Mouse (Mus musculus) lung, embryonic 15.5 days (tissue): Measurements from ENCODE around the gene Xylb. TPM values are rescaled to one million over a fixed set of nuclear protein-coding genes. Genes with fewer than 3 reads are reported as not detected.

Experiments used
- ATAC-seq: fragments of 200-750 bp; cut with Nextera tagmentation; 2 replicates; pipeline ENCODE4 v1.8.0; 2017; ENCODE audit warnings: moderate number of reproducible peaks, borderline replicate concordance; ENCODE audit not compliant: low FRiP score, low TSS enrichment; ENCODE audit errors: extremely low read depth
- H3K27ac ChIP-seq: fragments of 300-500 bp; sonication (generic); 2 replicates; pipeline ENCODE4 v1.5.1; 2015; ENCODE audit warnings: moderate library complexity, mild to moderate bottlenecking, inconsistent platforms
- H3K27me3 ChIP-seq: fragments of 300-500 bp; sonication (generic); 2 replicates; pipeline ENCODE4 v1.6.1; 2015; ENCODE audit warnings: inconsistent platforms
- H3K36me3 ChIP-seq: fragments of 300-500 bp; sonication (generic); 2 replicates; pipeline ENCODE4 v1.6.1; 2015; ENCODE audit warnings: inconsistent platforms
- H3K4me1 ChIP-seq: fragments of 300-500 bp; sonication (generic); 2 replicates; pipeline ENCODE4 v1.6.1; 2015; ENCODE audit warnings: inconsistent platforms
- H3K4me2 ChIP-seq: fragments of 300-500 bp; sonication (generic); 2 replicates; pipeline ENCODE4 v1.6.1; 2015; ENCODE audit warnings: inconsistent platforms, mild to moderate bottlenecking, moderate library complexity
- H3K4me3 ChIP-seq: fragments of 300-500 bp; sonication (generic); 2 replicates; pipeline ENCODE4 v1.5.1; 2015; ENCODE audit warnings: mild to moderate bottlenecking, inconsistent platforms
- H3K9ac ChIP-seq: fragments of 300-500 bp; sonication (generic); 2 replicates; pipeline ENCODE4 v1.6.1; 2015; ENCODE audit warnings: inconsistent platforms
- H3K9me3 ChIP-seq: fragments of 300-500 bp; sonication (generic); 2 replicates; pipeline ENCODE4 v1.6.1; 2016; ENCODE audit warnings: inconsistent platforms
- WGBS: fragments of 180-500 bp; shearing (Covaris S2); methylation state at CpG from one replicate; pipeline ENCODE4 v1.1.7; 2015; 5-methylcytosine and 5-hydroxymethylcytosine counted together
- polyA plus RNA-seq: library from polyadenylated mRNA; unstranded; fragments of >200 nt; fragmentation: Nextera tagmentation; extraction: Ambion mirVana; gene quantifications from 2 replicates; pipeline ENCODE4 v1.2.1, GENCODE M21; 2015

The Xylb gene
- polyA plus RNA-seq, 1 experiment from 2014 or later, result 4.9 TPM

DNA sequence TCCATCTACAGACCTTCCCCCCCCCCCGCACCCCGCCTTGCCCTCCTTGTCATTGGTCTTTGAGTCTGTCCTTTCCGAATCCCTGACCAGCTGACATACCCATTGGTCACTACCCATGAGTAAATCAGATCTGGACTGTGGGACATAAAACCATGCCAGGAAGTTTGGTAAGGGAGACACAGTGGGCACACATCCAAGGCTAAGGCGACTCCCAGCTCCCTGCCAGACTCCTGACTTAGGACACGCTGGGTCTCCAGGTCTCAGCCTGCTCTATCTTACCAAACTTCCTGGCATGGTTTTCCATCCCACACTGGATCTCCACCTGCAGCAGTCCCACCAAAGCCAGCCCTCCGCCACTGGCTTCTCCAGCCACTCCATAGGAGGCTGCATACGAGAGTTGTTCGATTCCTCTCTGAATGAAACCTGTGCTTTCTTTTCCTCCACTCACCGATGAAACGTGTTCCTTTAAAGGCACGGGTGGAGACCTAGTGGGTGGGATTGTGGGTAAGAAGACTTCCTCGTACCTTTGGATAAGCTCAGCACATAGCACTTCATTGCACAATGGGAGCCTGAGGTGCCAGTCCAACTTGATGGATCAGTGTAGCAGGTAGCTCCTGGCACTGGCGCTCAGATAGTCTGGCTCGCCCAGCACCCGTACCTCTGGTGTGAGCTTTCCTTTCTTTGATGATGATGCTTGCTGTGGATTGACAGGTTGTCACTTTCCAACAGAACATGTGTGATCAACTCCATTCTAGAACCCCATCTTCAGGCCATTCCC, 26.8 kb upstream of the Xylb start:
- Histone ChIP-seq H3K4me1 (peaks cover 11% of the 10 kb centered on the region), H3K36me3 (no peaks in the 10 kb centered on the region), H3K27ac (no peak overlapping the region), H3K9ac (no peak overlapping the region), H3K4me2 (no peak overlapping the region), H3K4me3 (no peak overlapping the region), H3K9me3 (no peaks in the 10 kb centered on the region), H3K27me3 (no peaks in the 10 kb centered on the region)
- ATAC-seq, result no peak
- WGBS, result 83% methylated on average over 15 of the region's 15 CpGs

- Histone ChIP-seq H3K4me1 (peaks cover 21% of the 10 kb centered on the region), H3K4me3 (no peak overlapping the region), H3K9ac (no peak overlapping the region), H3K4me2 (0 out of 2 replicates have a peak overlapping the region, but pooled peaks have one; percentile 14), H3K36me3 (peaks cover 13% of the 10 kb centered on the region), H3K27ac (peak overlapping the region; percentile 48), H3K27me3 (no peaks in the 10 kb centered on the region), H3K9me3 (no peaks in the 10 kb centered on the region)
- 30% methylated on average over 10 of the region's 10 CpGs for WGBS
- ATAC-seq, result peak; percentile 50; the same call in 1 of the 2 replicates
Observed at GRCm38 (mm10) chr9:119334324-119334723, 22.9 kb upstream of the Xylb start.

- H3K36me3 ChIP-seq, result peaks cover 13% of the 10 kb centered on the region
- no peaks in the 10 kb centered on the region for H3K9me3 ChIP-seq
- peaks cover 24% of the 10 kb centered on the region for H3K4me1 ChIP-seq
- H3K4me3 ChIP-seq, result no peak overlapping the region
- ATAC-seq, result no peak
- 86% methylated on average over 2 of the region's 2 CpGs for WGBS
- no peaks in the 10 kb centered on the region for H3K27me3 ChIP-seq
- peak overlapping the region; percentile 48; the same call in 1 of the 2 replicates for H3K27ac ChIP-seq
- H3K4me2 ChIP-seq, result no peak overlapping the region
- H3K9ac ChIP-seq, result no peak overlapping the region
Observed at GRCm38 (mm10) chr9:119334834-119335233, 22.3 kb upstream of the Xylb start.

- Histone ChIP-seq H3K27me3 (no peaks in the 10 kb centered on the region), H3K36me3 (peaks cover 13% of the 10 kb centered on the region), H3K4me3 (no peak overlapping the region), H3K4me1 (peaks cover 30% of the 10 kb centered on the region), H3K27ac (no peak overlapping the region), H3K9ac (no peak overlapping the region), H3K4me2 (no peak overlapping the region), H3K9me3 (no peaks in the 10 kb centered on the region)
- WGBS, result 79% methylated on average over 4 of the region's 4 CpGs
- no peak for ATAC-seq
Observed at GRCm38 (mm10) chr9:119335571-119335970, 21.6 kb upstream of the Xylb start.

GRCm38 (mm10) chr9:119337842-119338241, 19.3 kb upstream of the Xylb start:
- no peaks in the 10 kb centered on the region for H3K27me3 ChIP-seq
- no peak overlapping the region for H3K9ac ChIP-seq
- H3K4me1 ChIP-seq, result peaks cover 42% of the 10 kb centered on the region
- no peak overlapping the region for H3K4me3 ChIP-seq
- 92% methylated on average over 14 of the region's 14 CpGs for WGBS
- no peak for ATAC-seq
- no peaks in the 10 kb centered on the region for H3K9me3 ChIP-seq
- no peak overlapping the region for H3K4me2 ChIP-seq
- H3K27ac ChIP-seq, result no peak overlapping the region
- H3K36me3 ChIP-seq, result peaks cover 13% of the 10 kb centered on the region

GRCm38 (mm10) chr9:119338350-119338749, 18.8 kb upstream of the Xylb start:
- Histone ChIP-seq H3K9ac (no peak overlapping the region), H3K4me1 (peaks cover 43% of the 10 kb centered on the region), H3K4me2 (no peak overlapping the region), H3K27ac (no peak overlapping the region), H3K36me3 (peaks cover 15% of the 10 kb centered on the region), H3K9me3 (no peaks in the 10 kb centered on the region), H3K27me3 (no peaks in the 10 kb centered on the region), H3K4me3 (no peak overlapping the region)
- WGBS, result 83% methylated on average over 3 of the region's 3 CpGs
- ATAC-seq, result no peak

- peaks cover 39% of the 10 kb centered on the region for H3K4me1 ChIP-seq
- WGBS, result 39% methylated on average over 7 of the region's 7 CpGs
- H3K27me3 ChIP-seq, result no peaks in the 10 kb centered on the region
- no peaks in the 10 kb centered on the region for H3K9me3 ChIP-seq
- peak overlapping the region; percentile 80; the same call in 1 of the 2 replicates for H3K9ac ChIP-seq
- no peak overlapping the region for H3K27ac ChIP-seq
- H3K4me2 ChIP-seq, result peak overlapping the region; percentile 86
- ATAC-seq, result no peak
- peak overlapping the region; percentile 66 for H3K4me3 ChIP-seq
- peaks cover 22% of the 10 kb centered on the region for H3K36me3 ChIP-seq
Observed at GRCm38 (mm10) chr9:119339106-119339505, 18.1 kb upstream of the Xylb start.

DNA sequence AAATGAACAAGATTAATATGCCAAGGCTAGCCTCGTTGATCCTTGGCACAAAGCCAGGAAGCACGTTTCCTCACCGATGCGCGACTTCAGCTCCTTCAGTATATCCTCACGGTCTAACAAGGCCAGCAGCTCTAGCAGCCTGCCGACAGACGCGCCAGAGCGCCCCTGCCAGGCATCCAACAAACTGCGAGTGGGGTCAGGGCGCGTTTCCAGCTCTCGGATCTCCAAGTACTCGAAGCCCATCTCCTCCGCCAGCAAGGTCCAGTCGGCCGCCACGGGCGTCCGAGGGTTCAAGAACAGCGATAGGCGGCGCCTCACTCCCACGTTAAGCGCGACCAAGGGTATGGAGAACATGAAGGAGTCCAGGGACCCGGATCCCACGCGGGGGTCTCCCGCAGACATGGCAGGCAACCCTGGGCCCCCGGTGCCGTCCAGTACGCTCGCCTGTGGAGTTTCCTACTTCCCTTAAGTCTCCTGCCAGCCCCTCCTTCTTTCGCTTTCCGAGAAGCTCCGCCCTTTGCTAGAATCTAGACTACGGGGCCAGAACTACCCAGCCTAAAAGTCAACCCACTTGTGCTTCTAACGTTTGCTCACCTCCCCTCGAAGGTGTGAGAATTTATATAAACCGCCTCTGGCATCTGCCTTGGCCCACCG, 17.5 kb upstream of the Xylb start, which contains the start of gene Acaa1a:
Gene Acaa1a (plus strand): TSS at position 119 of the 654 bp plus-strand sequence.
- H3K4me1 ChIP-seq, result peaks cover 33% of the 10 kb centered on the region
- peak within 1 kb of the TSS; percentile 66 for H3K4me3 ChIP-seq
- no peak for ATAC-seq
- H3K27ac ChIP-seq, result peak within 1 kb of the TSS; percentile 94
- H3K9me3 ChIP-seq, result no peaks in the 10 kb centered on the region
- peak within 1 kb of the TSS; percentile 86 for H3K4me2 ChIP-seq
- WGBS, result under 1% methylated on average over 43 of the region's 43 CpGs
- H3K36me3 ChIP-seq, result peaks cover 27% of the 10 kb centered on the region
- H3K9ac ChIP-seq, result peak within 1 kb of the TSS; percentile 80
- H3K27me3 ChIP-seq, result no peaks in the 10 kb centered on the region

DNA sequence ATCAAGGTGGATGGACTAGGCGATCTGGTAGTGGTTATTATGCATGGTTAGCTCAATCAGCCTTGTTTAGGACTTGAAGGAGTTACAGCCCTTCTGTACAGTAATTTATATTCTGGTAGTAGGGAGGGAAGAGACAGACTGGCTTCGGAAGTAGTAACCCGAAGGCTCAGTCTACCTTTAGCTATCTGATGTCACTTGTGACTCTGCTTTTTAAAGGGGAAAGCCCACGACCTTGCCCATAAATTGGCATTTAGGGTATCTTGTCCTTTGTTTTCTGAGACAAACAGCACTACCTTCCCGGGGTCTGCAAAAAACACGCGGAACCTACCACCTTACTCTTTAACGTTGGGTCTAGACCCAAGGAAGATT, 17.0 kb upstream of the Xylb start:
- peaks cover 32% of the 10 kb centered on the region for H3K4me1 ChIP-seq
- WGBS, result 2% methylated on average over 8 of the region's 8 CpGs
- ATAC-seq, result no peak

DNA sequence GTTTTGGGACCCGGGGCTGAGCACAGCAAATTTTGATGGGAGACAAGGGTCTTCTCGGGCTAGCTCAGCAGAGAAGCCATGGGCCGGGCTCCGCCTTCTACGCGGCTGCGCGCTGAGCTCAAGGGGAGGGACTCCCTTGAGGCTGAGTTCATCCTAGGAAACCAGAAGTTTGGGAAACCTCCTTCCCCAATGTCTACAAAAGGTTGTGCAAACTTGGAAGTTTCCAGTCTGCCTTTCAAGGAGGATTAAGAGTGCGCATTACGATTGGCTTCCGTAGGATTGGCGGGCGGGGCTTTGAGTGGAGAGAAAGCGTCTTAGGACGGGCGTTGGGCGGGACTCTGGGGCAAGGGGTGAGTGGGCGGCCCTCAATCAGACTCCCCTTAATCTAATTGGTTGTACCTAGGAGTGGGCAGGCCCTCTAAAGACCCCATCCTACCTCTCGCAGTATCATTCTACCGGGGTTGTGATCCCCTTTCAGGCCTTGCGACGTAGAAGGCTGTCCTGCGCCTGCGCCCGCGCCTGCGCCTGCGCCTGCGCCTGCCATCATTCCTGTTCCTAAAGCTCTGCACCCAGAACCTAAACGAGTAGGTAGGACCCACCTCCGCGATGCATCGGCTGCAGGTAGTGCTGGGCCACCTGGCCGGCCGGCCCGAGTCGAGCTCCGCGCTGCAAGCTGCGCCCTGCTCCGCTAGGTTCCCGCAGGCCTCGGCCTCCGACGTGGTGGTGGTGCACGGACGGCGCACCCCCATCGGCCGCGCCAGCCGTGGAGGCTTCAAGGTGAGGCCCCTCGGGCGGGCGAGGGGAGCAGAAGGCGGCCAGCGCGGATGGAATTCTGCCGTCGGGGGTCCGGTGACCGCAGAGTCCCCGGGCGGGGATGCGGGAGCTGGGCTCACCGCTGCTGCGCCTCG, 16.0 kb upstream of the Xylb start, which contains the start of gene Myd88:
Gene Myd88 (minus strand): TSS at position 503 of the 908 bp plus-strand sequence.
- Histone ChIP-seq H3K4me1 (peaks cover 32% of the 10 kb centered on the region), H3K27me3 (no peaks in the 10 kb centered on the region), H3K27ac (peak within 1 kb of the TSS; percentile 94), H3K4me3 (peak within 1 kb of the TSS; percentile 66), H3K36me3 (peaks cover 42% of the 10 kb centered on the region), H3K4me2 (peak within 1 kb of the TSS; percentile 86), H3K9me3 (no peaks in the 10 kb centered on the region), H3K9ac (peak within 1 kb of the TSS; percentile 80)
- WGBS, result under 1% methylated on average over 68 of the region's 68 CpGs
- peak; percentile 98 for ATAC-seq

More for the DNA sequence above, 17.0 kb upstream of the Xylb start:
- no peaks in the 10 kb centered on the region for H3K27me3 ChIP-seq
- H3K9me3 ChIP-seq, result no peaks in the 10 kb centered on the region
- peak overlapping the region; percentile 80 for H3K9ac ChIP-seq
- H3K4me3 ChIP-seq, result peak overlapping the region; percentile 66
- peak overlapping the region; percentile 94 for H3K27ac ChIP-seq
- peak overlapping the region; percentile 86 for H3K4me2 ChIP-seq
- peaks cover 32% of the 10 kb centered on the region for H3K36me3 ChIP-seq

DNA sequence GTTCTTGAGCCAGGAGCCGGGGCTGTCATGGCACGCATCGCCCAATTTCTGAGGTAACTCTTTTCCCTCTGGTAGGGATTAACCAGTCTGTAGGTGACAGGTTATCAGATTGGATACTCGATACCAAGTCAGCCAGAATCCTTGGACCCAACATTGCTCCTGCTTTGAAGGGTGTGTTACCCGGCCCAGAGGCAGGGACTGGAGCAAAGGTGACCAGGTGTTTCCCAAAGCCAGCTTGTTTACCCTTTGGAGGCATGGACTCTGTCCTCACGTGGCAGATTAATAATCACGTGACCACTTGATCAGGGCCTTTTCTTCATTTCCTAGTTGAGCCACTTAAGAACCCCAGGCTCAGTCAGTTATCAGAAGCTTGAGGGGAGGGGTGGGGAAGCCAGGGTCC, 14.5 kb upstream of the Xylb start:
- Histone ChIP-seq H3K27ac (no peak overlapping the region), H3K27me3 (no peaks in the 10 kb centered on the region), H3K9me3 (no peaks in the 10 kb centered on the region), H3K4me3 (peak overlapping the region; percentile 66; the same call in 1 of the 2 replicates), H3K36me3 (peaks cover 43% of the 10 kb centered on the region), H3K4me1 (peaks cover 32% of the 10 kb centered on the region), H3K4me2 (peak overlapping the region; percentile 86; the same call in 1 of the 2 replicates), H3K9ac (no peak overlapping the region)
- WGBS, result 80% methylated on average over 7 of the region's 7 CpGs
- no peak for ATAC-seq
